Mouse (Mus musculus): ENCODE data around the gene Angel2.
A peak's percentile ranks its signal among the peaks of the same experiment; 100 is the strongest.

The Angel2 gene

DNA sequence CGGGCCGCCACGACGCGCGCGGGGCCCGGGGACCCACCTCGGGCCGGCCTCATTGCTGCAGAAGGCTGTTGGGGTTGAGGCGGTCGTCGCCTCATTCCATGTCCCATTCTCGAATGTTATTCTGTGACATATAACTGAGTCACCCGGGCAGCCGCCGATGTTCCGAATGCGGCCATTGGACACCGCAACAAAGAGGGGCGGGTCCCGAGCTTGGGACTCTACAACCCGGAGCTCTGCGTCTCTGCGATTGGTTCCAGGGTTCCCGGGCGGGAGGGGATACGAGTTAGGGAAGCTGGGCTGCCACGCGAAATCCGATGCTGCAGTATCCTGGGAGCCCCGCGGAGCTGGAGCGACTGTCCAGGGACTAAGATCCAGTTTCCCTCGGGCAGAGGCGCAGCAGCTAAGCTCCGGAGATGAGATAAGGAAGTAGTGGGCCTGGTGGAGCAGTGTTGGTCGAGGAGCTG lies 54.2 kb downstream of the Angel2 start, which contains the start of gene Vash2:
Gene Vash2, minus strand, starts transcription at position 197 of the 464 bp plus-strand sequence.
- DNase-seq (ENCODE audit: low spot score): peak; percentile 79

DNA sequence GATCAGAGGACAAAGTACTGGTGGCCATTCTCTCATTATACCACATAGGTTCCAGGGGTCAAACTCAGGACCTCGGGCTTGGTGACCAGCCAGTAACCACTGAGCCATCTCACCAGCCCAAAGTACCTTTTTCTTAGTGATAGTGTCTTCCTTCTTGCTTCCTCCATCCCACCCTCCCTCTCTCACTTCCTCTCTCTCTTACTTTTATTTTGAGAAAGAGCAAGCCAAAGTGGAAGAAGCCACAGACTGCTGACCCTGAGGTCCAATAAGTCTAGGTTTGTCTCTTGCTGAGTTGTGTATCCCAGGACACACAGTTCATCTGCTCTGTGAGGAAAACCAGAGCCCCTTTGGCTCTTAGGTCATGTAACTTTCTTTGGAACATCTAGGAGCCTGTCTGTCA lies 55.6 kb downstream of the Angel2 start:
- DNase-seq (ENCODE audit: low spot score): no peak

DNA sequence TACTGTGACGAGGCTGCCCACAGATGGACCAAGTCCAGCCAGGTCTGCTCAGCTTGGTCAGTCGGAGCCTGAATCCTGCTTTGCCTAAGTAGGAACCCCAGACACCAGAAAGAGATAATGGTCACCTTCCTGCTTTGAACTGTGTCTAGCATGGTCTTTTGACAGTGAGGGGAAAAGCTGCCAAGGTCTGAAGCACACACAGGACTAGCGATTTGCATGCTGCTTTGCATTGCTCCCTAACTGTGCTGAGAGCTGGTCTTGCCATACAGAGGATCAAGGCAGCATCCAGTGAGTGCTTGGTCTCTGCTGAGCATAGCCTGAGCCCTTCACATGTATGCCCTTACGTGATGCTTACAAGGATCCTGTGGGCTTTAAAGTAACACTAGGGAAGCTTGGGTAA lies 56.5 kb downstream of the Angel2 start:
- no peak for DNase-seq (ENCODE audit: low spot score)

DNA sequence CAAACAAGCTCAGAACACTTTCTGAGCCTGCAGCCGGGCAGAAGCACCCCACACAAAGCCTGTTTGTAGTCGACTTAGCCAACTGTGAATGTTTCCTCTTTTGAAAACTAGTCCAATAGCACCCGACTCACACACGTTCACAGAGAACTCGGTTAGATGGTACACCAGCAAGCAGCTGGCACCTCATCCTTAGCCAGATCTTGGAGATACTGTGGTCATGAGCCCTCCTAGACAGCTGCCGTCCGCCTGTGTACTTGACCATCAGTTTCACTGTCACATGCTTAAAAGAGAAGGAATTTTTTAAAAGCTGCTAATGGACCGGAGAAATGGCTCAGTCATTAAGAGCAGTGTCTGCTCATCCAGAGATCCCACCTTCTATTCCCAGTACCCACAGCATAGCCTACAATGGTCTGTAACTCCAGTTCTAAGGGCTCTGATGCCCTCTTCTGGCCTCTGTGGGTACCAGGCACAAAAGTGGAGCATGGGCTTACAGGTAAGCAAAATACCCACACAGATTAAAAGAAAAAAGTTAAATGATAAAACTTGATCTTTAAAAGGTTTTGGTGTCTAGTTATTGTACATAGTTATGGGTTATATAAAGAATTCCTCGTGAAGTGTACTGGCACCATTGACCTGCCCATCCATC lies 64.6 kb downstream of the Angel2 start:
- DNase-seq (ENCODE audit: low spot score): no peak

DNA sequence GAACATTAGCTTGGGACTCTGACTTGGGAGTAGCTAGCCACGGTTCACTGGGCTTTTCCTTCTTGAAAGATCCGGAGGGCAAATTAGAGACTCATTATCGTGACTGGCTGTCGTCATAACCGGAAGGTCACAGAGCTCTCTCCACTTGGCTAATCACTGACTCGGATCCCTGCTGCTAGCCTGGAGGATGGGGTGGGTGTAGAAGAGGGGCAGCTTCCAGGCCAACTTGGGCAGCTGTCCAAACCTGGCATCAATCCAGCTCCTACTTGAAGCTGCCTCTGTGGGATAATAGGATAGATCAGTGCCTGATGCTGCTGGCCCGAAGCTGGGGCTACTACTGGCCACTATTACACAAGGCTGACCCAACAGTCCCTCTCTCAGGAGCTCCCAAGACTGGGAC lies 70.6 kb downstream of the Angel2 start:
- DNase-seq (ENCODE audit: low spot score): peak; percentile 78

DNA sequence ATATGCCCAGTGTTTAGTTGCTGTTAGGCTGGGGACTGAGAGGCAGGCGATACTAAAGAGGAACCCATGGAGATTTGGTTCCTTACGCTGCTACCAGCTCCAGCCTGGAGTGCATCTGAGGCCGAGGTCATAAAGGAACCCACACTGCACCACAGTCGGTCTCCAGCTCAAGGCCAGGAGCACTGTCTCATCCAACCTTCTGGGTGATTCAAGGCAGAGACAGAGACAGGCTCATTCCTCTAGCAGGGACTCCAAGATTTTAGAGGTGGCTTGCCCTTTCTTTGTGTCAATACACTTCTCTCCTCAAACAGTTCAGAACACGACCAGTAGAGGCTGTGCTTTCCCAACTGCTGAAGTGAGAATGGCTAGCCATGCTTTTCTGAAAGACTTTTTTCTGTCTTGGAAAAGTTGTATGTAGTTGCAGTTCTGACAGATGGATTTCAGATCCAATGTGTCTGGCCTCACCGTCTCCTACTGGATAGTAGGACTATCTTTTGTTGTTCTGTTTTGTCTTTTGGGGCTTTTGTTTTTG lies 71.5 kb downstream of the Angel2 start:
- peak; percentile 37 for DNase-seq (ENCODE audit: low spot score)

All from testis, postnatal 10 days (tissue).